Mouse (Mus musculus): ENCODE measurements around the gene Glcci1. TPM values are rescaled to one million over a fixed set of nuclear protein-coding genes. Genes with fewer than 3 reads are reported as not detected.

Gene Glcci1
- polyA plus RNA-seq, 1 experiment from 2014 or later, result 8.0 TPM

- Histone ChIP-seq H3K27ac (ENCODE audit: low read depth) (no peak overlapping the region), H3K4me1 (replicated peaks; ENCODE audit: control insufficient read depth, insufficient read depth, low read length) (no peaks in the 10 kb centered on the region), H3K4me3 (ENCODE audit: low read depth, low read length) (no peak overlapping the region), H3K36me3 (ENCODE audit: control insufficient read depth, insufficient read depth, low read length) (no peaks in the 10 kb centered on the region; the same call in 1 of the 2 replicates), H3K9ac (ENCODE audit: low read length) (no peak overlapping the region), H3K4me2 (ENCODE audit: low read length) (no peak overlapping the region), H3K27me3 (replicated peaks; ENCODE audit: control insufficient read depth, insufficient read depth, low read length) (no peaks in the 10 kb centered on the region), H3K9me3 (ENCODE audit: control insufficient read depth, low read length) (no peaks in the 10 kb centered on the region)
- no peak for DNase-seq (ENCODE audit: low spot score)
- WGBS, result 90% methylated on average over 5 of the region's 5 CpGs
- no peak for ATAC-seq (replicated peaks; ENCODE audit: low FRiP score, low TSS enrichment, low read depth)
Observed at GRCm38 (mm10) chr6:8556849-8557571, 47.6 kb downstream of the Glcci1 start.

- no peak for ATAC-seq (replicated peaks; ENCODE audit: low FRiP score, low TSS enrichment, low read depth)
Observed at GRCm38 (mm10) chr6:8560682-8561081, 51.3 kb downstream of the Glcci1 start.

GRCm38 (mm10) chr6:8582377-8582776, 73.0 kb downstream of the Glcci1 start:
- no peak overlapping the region for H3K4me3 ChIP-seq (ENCODE audit: low read depth, low read length)
- 92% methylated on average over 9 of the region's 9 CpGs for WGBS
- no peaks in the 10 kb centered on the region for H3K4me1 ChIP-seq (replicated peaks; ENCODE audit: control insufficient read depth, insufficient read depth, low read length)
- H3K27ac ChIP-seq (ENCODE audit: low read depth), result no peak overlapping the region
- no peaks in the 10 kb centered on the region for H3K27me3 ChIP-seq (replicated peaks; ENCODE audit: control insufficient read depth, insufficient read depth, low read length)
- DNase-seq (ENCODE audit: low spot score), result no peak
- H3K9ac ChIP-seq (ENCODE audit: low read length), result no peak overlapping the region
- H3K4me2 ChIP-seq (ENCODE audit: low read length), result no peak overlapping the region
- no peaks in the 10 kb centered on the region for H3K9me3 ChIP-seq (ENCODE audit: control insufficient read depth, low read length)
- H3K36me3 ChIP-seq (ENCODE audit: control insufficient read depth, insufficient read depth, low read length), result no peaks in the 10 kb centered on the region
- no peak for ATAC-seq (replicated peaks; ENCODE audit: low FRiP score, low TSS enrichment, low read depth)

More at GRCm38 (mm10) chr6:8560682-8561081, 51.3 kb downstream of the Glcci1 start:
- 82% methylated on average over 2 of the region's 2 CpGs for WGBS
- H3K27ac ChIP-seq (ENCODE audit: low read depth), result no peak overlapping the region
- H3K9me3 ChIP-seq (ENCODE audit: control insufficient read depth, low read length), result no peaks in the 10 kb centered on the region
- no peaks in the 10 kb centered on the region for H3K4me1 ChIP-seq (replicated peaks; ENCODE audit: control insufficient read depth, insufficient read depth, low read length)
- no peak overlapping the region for H3K9ac ChIP-seq (ENCODE audit: low read length)
- H3K27me3 ChIP-seq (replicated peaks; ENCODE audit: control insufficient read depth, insufficient read depth, low read length), result no peaks in the 10 kb centered on the region
- DNase-seq (ENCODE audit: low spot score), result no peak
- H3K4me2 ChIP-seq (ENCODE audit: low read length), result no peak overlapping the region
- H3K36me3 ChIP-seq (ENCODE audit: control insufficient read depth, insufficient read depth, low read length), result no peaks in the 10 kb centered on the region; the same call in 1 of the 2 replicates
- H3K4me3 ChIP-seq (ENCODE audit: low read depth, low read length), result no peak overlapping the region

- Histone ChIP-seq H3K4me2 (ENCODE audit: low read length) (no peak overlapping the region), H3K27ac (ENCODE audit: low read depth) (no peak overlapping the region), H3K9me3 (ENCODE audit: control insufficient read depth, low read length) (no peaks in the 10 kb centered on the region), H3K36me3 (ENCODE audit: control insufficient read depth, insufficient read depth, low read length) (no peaks in the 10 kb centered on the region), H3K9ac (ENCODE audit: low read length) (no peak overlapping the region), H3K4me3 (ENCODE audit: low read depth, low read length) (no peak overlapping the region), H3K4me1 (replicated peaks; ENCODE audit: control insufficient read depth, insufficient read depth, low read length) (no peaks in the 10 kb centered on the region), H3K27me3 (replicated peaks; ENCODE audit: control insufficient read depth, insufficient read depth, low read length) (no peaks in the 10 kb centered on the region)
- ATAC-seq (replicated peaks; ENCODE audit: low FRiP score, low TSS enrichment, low read depth) (no peak), DNase-seq (ENCODE audit: low spot score) (no peak)
- 87% methylated on average over 3 of the region's 3 CpGs for WGBS
Observed at GRCm38 (mm10) chr6:8583892-8584291, 74.5 kb downstream of the Glcci1 start.

GRCm38 (mm10) chr6:8591665-8592064, 82.3 kb downstream of the Glcci1 start:
- Histone ChIP-seq H3K4me3 (ENCODE audit: low read depth, low read length) (no peak overlapping the region), H3K9me3 (ENCODE audit: control insufficient read depth, low read length) (no peaks in the 10 kb centered on the region), H3K4me1 (replicated peaks; ENCODE audit: control insufficient read depth, insufficient read depth, low read length) (no peaks in the 10 kb centered on the region), H3K9ac (ENCODE audit: low read length) (no peak overlapping the region), H3K4me2 (ENCODE audit: low read length) (no peak overlapping the region), H3K36me3 (ENCODE audit: control insufficient read depth, insufficient read depth, low read length) (peaks cover 6% of the 10 kb centered on the region; the same call in 1 of the 2 replicates), H3K27me3 (replicated peaks; ENCODE audit: control insufficient read depth, insufficient read depth, low read length) (no peaks in the 10 kb centered on the region), H3K27ac (ENCODE audit: low read depth) (no peak overlapping the region)
- WGBS, result 90% methylated on average over 9 of the region's 9 CpGs
- no peak for DNase-seq (ENCODE audit: low spot score)
- ATAC-seq (replicated peaks; ENCODE audit: low FRiP score, low TSS enrichment, low read depth), result no peak

- H3K4me1 ChIP-seq (replicated peaks; ENCODE audit: control insufficient read depth, insufficient read depth, low read length), result no peaks in the 10 kb centered on the region
- no peak overlapping the region for H3K27ac ChIP-seq (ENCODE audit: low read depth)
- 69% methylated on average over 2 of the region's 2 CpGs for WGBS
- H3K9ac ChIP-seq (ENCODE audit: low read length), result no peak overlapping the region
- DNase-seq (ENCODE audit: low spot score) (no peak), ATAC-seq (replicated peaks; ENCODE audit: low FRiP score, low TSS enrichment, low read depth) (no peak)
- H3K4me2 ChIP-seq (ENCODE audit: low read length), result no peak overlapping the region
- H3K4me3 ChIP-seq (ENCODE audit: low read depth, low read length), result no peak overlapping the region
- H3K36me3 ChIP-seq (ENCODE audit: control insufficient read depth, insufficient read depth, low read length), result no peaks in the 10 kb centered on the region
- H3K9me3 ChIP-seq (ENCODE audit: control insufficient read depth, low read length), result no peaks in the 10 kb centered on the region
- no peaks in the 10 kb centered on the region for H3K27me3 ChIP-seq (replicated peaks; ENCODE audit: control insufficient read depth, insufficient read depth, low read length)
Observed at GRCm38 (mm10) chr6:8617369-8617768, 108.0 kb downstream of the Glcci1 start.

GRCm38 (mm10) chr6:8619582-8620350, 110.4 kb downstream of the Glcci1 start:
- no peaks in the 10 kb centered on the region for H3K36me3 ChIP-seq (ENCODE audit: control insufficient read depth, insufficient read depth, low read length)
- 74% methylated on average over 4 of the region's 4 CpGs for WGBS
- no peaks in the 10 kb centered on the region for H3K4me1 ChIP-seq (replicated peaks; ENCODE audit: control insufficient read depth, insufficient read depth, low read length)
- no peak for DNase-seq (ENCODE audit: low spot score)
- no peaks in the 10 kb centered on the region for H3K27me3 ChIP-seq (replicated peaks; ENCODE audit: control insufficient read depth, insufficient read depth, low read length)
- H3K4me2 ChIP-seq (ENCODE audit: low read length), result no peak overlapping the region
- H3K9ac ChIP-seq (ENCODE audit: low read length), result no peak overlapping the region
- no peak overlapping the region for H3K4me3 ChIP-seq (ENCODE audit: low read depth, low read length)
- H3K9me3 ChIP-seq (ENCODE audit: control insufficient read depth, low read length), result no peaks in the 10 kb centered on the region
- no peak overlapping the region for H3K27ac ChIP-seq (ENCODE audit: low read depth)
- ATAC-seq (replicated peaks; ENCODE audit: low FRiP score, low TSS enrichment, low read depth), result no peak

GRCm38 (mm10) chr6:8623045-8623444, 113.6 kb downstream of the Glcci1 start:
- no peak for DNase-seq (ENCODE audit: low spot score)
- Histone ChIP-seq H3K9me3 (ENCODE audit: control insufficient read depth, low read length) (no peaks in the 10 kb centered on the region), H3K27ac (ENCODE audit: low read depth) (no peak overlapping the region), H3K27me3 (replicated peaks; ENCODE audit: control insufficient read depth, insufficient read depth, low read length) (no peaks in the 10 kb centered on the region), H3K36me3 (ENCODE audit: control insufficient read depth, insufficient read depth, low read length) (no peaks in the 10 kb centered on the region), H3K4me3 (ENCODE audit: low read depth, low read length) (no peak overlapping the region), H3K9ac (ENCODE audit: low read length) (no peak overlapping the region), H3K4me1 (replicated peaks; ENCODE audit: control insufficient read depth, insufficient read depth, low read length) (no peaks in the 10 kb centered on the region), H3K4me2 (ENCODE audit: low read length) (no peak overlapping the region)
- WGBS, result 59% methylated on average over 3 of the region's 3 CpGs
- ATAC-seq (replicated peaks; ENCODE audit: low FRiP score, low TSS enrichment, low read depth), result no peak
